Mouse (Mus musculus) adrenal gland, adult (tissue): ENCODE data around the gene Gm15023.
"Not testable (repeated sequence)": the region's sequence is repeated elsewhere in the genome, so short reads cannot be mapped to it uniquely, and the experiment has no call there.

ENCODE experiments used
- DNase-seq, 2 experiments: peaks; one replicate each; pipeline ENCODE4 v3.0.0; 2022 to 2023; ENCODE audit warnings: low spot score in 1 of 2; ENCODE audit not compliant: inconsistent age in 2 of 2

The Gm15023 gene

GRCm38 (mm10) chrX:135177532-135177931 lies at the start of gene Gm15023:
Gm15023 (minus strand) TSS chrX:135177632.
- DNase-seq, result not testable (repeated sequence)

GRCm38 (mm10) chrX:135210436-135211221 lies 33.2 kb upstream of the Gm15023 start, which contains the start of gene Tceal6:
Tceal6 (minus strand) TSS chrX:135210687.
- DNase-seq, result peak in 1 of 2 experiments; percentile 17

GRCm38 (mm10) chrX:135209773-135210435 lies 32.5 kb upstream of the Gm15023 start:
- not testable (repeated sequence) for DNase-seq

GRCm38 (mm10) chrX:135189924-135190323 lies 12.5 kb upstream of the Gm15023 start:
- DNase-seq, result not testable (repeated sequence)

GRCm38 (mm10) chrX:135188661-135189060 lies 11.2 kb upstream of the Gm15023 start:
- not testable (repeated sequence) for DNase-seq
